Mouse (Mus musculus): ENCODE data around the gene Setd1a.

DNA sequence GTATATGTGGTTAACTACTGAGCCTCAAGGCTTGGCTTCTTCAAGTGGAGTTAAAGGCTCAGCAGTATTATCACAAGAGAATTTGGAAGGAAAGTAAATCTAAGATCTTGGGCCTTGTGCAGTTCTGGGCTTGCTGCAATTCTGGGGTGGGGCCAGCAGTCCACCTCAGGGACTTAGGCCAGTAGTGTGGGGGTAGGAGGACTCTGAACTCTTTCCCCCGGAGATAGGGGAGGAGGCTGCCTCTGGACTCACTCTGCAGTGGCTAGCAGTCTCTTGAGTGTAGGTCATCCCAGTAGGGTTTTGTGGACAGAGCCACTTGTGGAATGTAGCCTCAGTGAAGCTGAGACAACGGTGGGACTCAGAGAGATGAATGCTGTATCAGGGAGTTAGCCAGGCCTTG is 10.7 kb upstream of the Setd1a start:
- TF ChIP-seq CTCF (conservative IDR thresholded peaks at IDR 0.05; ENCODE audit: low read length) (no peak), NANOG (IDR thresholded peaks at IDR 0.05; ENCODE audit: borderline replicate concordance, low read length) (no peak), POU5F1 (IDR thresholded peaks at IDR 0.05; ENCODE audit: borderline replicate concordance, low read length) (no peak)
